Mouse (Mus musculus): ENCODE results near the gene Pde4dip. TPM values are rescaled to one million over a fixed set of nuclear protein-coding genes. Genes with fewer than 3 reads are reported as not detected.

The Pde4dip gene
- polyA plus RNA-seq, 1 experiment from 2014 or later, result 50.7 TPM

- Histone ChIP-seq H3K27me3 (no peaks in the 10 kb centered on the region), H3K9me3 (replicated peaks) (no peaks in the 10 kb centered on the region), H3K36me3 (no peaks in the 10 kb centered on the region), H3K9ac (no peak overlapping the region), H3K4me1 (no peaks in the 10 kb centered on the region), H3K27ac (no peak overlapping the region), H3K4me2 (replicated peaks) (no peak overlapping the region), H3K4me3 (no peak overlapping the region)
- ATAC-seq (ENCODE audit: low FRiP score), result no peak
- WGBS, result 94% methylated on average over 2 of the region's 2 CpGs
Observed at GRCm38 (mm10) chr3:97805559-97805958, 82.9 kb downstream of the Pde4dip start.

GRCm38 (mm10) chr3:97803675-97804074, 84.8 kb downstream of the Pde4dip start:
- Histone ChIP-seq H3K4me3 (no peak overlapping the region), H3K9me3 (replicated peaks) (no peaks in the 10 kb centered on the region), H3K4me1 (no peaks in the 10 kb centered on the region), H3K36me3 (no peaks in the 10 kb centered on the region), H3K27me3 (no peaks in the 10 kb centered on the region), H3K4me2 (replicated peaks) (no peak overlapping the region), H3K27ac (no peak overlapping the region), H3K9ac (no peak overlapping the region)
- WGBS, result 59% methylated on average over 3 of the region's 3 CpGs
- ATAC-seq (ENCODE audit: low FRiP score), result no peak

GRCm38 (mm10) chr3:97802927-97803326, 85.6 kb downstream of the Pde4dip start:
- Histone ChIP-seq H3K4me3 (no peak overlapping the region), H3K4me1 (no peaks in the 10 kb centered on the region), H3K27me3 (no peaks in the 10 kb centered on the region), H3K4me2 (replicated peaks) (no peak overlapping the region), H3K36me3 (no peaks in the 10 kb centered on the region), H3K27ac (no peak overlapping the region), H3K9me3 (replicated peaks) (no peaks in the 10 kb centered on the region), H3K9ac (no peak overlapping the region)
- 89% methylated on average over 2 of the region's 2 CpGs for WGBS
- ATAC-seq (ENCODE audit: low FRiP score), result no peak

- H3K27me3 ChIP-seq, result no peaks in the 10 kb centered on the region
- H3K27ac ChIP-seq, result no peak overlapping the region
- H3K4me3 ChIP-seq, result no peak overlapping the region
- no peak overlapping the region for H3K9ac ChIP-seq
- H3K36me3 ChIP-seq, result no peaks in the 10 kb centered on the region
- WGBS, result 75% methylated on average over 5 of the region's 5 CpGs
- no peaks in the 10 kb centered on the region for H3K9me3 ChIP-seq (replicated peaks)
- ATAC-seq (ENCODE audit: low FRiP score), result no peak
- no peaks in the 10 kb centered on the region for H3K4me1 ChIP-seq
- no peak overlapping the region for H3K4me2 ChIP-seq (replicated peaks)
Observed at GRCm38 (mm10) chr3:97802297-97802696, 86.2 kb downstream of the Pde4dip start.

- Histone ChIP-seq H3K4me3 (no peak overlapping the region), H3K4me1 (no peaks in the 10 kb centered on the region), H3K27me3 (no peaks in the 10 kb centered on the region), H3K9ac (no peak overlapping the region), H3K9me3 (replicated peaks) (no peaks in the 10 kb centered on the region), H3K36me3 (no peaks in the 10 kb centered on the region), H3K4me2 (replicated peaks) (no peak overlapping the region), H3K27ac (no peak overlapping the region)
- no peak for ATAC-seq (ENCODE audit: low FRiP score)
- 89% methylated on average over 3 of the region's 3 CpGs for WGBS
Observed at GRCm38 (mm10) chr3:97801178-97801699, 87.3 kb downstream of the Pde4dip start.

GRCm38 (mm10) chr3:97800657-97801056, 87.8 kb downstream of the Pde4dip start:
- H3K27ac ChIP-seq, result no peak overlapping the region
- no peaks in the 10 kb centered on the region for H3K36me3 ChIP-seq
- H3K4me2 ChIP-seq (replicated peaks), result no peak overlapping the region
- H3K4me3 ChIP-seq, result no peak overlapping the region
- no peak overlapping the region for H3K9ac ChIP-seq
- no peaks in the 10 kb centered on the region for H3K27me3 ChIP-seq
- 83% methylated on average over 5 of the region's 5 CpGs for WGBS
- ATAC-seq (ENCODE audit: low FRiP score), result no peak
- no peaks in the 10 kb centered on the region for H3K4me1 ChIP-seq
- H3K9me3 ChIP-seq (replicated peaks), result no peaks in the 10 kb centered on the region

- no peak overlapping the region for H3K4me2 ChIP-seq (replicated peaks)
- H3K9ac ChIP-seq, result no peak overlapping the region
- H3K4me3 ChIP-seq, result no peak overlapping the region
- H3K27me3 ChIP-seq, result no peaks in the 10 kb centered on the region
- H3K4me1 ChIP-seq, result no peaks in the 10 kb centered on the region
- 66% methylated on average over 3 of the region's 3 CpGs for WGBS
- H3K36me3 ChIP-seq, result no peaks in the 10 kb centered on the region
- H3K9me3 ChIP-seq (replicated peaks), result no peaks in the 10 kb centered on the region
- no peak overlapping the region for H3K27ac ChIP-seq
- no peak for ATAC-seq (ENCODE audit: low FRiP score)
Observed at GRCm38 (mm10) chr3:97800004-97800403, 88.5 kb downstream of the Pde4dip start.

- no peaks in the 10 kb centered on the region for H3K9me3 ChIP-seq (replicated peaks)
- no peak overlapping the region for H3K4me3 ChIP-seq
- WGBS, result 69% methylated on average over 3 of the region's 3 CpGs
- H3K27me3 ChIP-seq, result no peaks in the 10 kb centered on the region
- H3K27ac ChIP-seq, result no peak overlapping the region
- no peak overlapping the region for H3K9ac ChIP-seq
- no peaks in the 10 kb centered on the region for H3K36me3 ChIP-seq
- no peak for ATAC-seq (ENCODE audit: low FRiP score)
- no peak overlapping the region for H3K4me2 ChIP-seq (replicated peaks)
- no peaks in the 10 kb centered on the region for H3K4me1 ChIP-seq
Observed at GRCm38 (mm10) chr3:97799267-97799666, 89.2 kb downstream of the Pde4dip start.

- no peaks in the 10 kb centered on the region for H3K27me3 ChIP-seq
- 80% methylated on average over 6 of the region's 6 CpGs for WGBS
- no peak overlapping the region for H3K4me2 ChIP-seq (replicated peaks)
- H3K4me1 ChIP-seq, result no peaks in the 10 kb centered on the region
- H3K36me3 ChIP-seq, result no peaks in the 10 kb centered on the region
- no peak overlapping the region for H3K27ac ChIP-seq
- H3K9ac ChIP-seq, result no peak overlapping the region
- H3K4me3 ChIP-seq, result no peak overlapping the region
- no peaks in the 10 kb centered on the region for H3K9me3 ChIP-seq (replicated peaks)
- ATAC-seq (ENCODE audit: low FRiP score), result no peak
Observed at GRCm38 (mm10) chr3:97797371-97797770, 91.1 kb downstream of the Pde4dip start.

- no peaks in the 10 kb centered on the region for H3K27me3 ChIP-seq
- ATAC-seq (ENCODE audit: low FRiP score), result no peak
- H3K27ac ChIP-seq, result no peak overlapping the region
- no peak overlapping the region for H3K4me2 ChIP-seq (replicated peaks)
- 84% methylated on average over 8 of the region's 8 CpGs for WGBS
- no peak overlapping the region for H3K9ac ChIP-seq
- H3K9me3 ChIP-seq (replicated peaks), result peaks cover 4% of the 10 kb centered on the region; the same call in 1 of the 2 replicates
- H3K4me3 ChIP-seq, result no peak overlapping the region
- H3K36me3 ChIP-seq, result no peaks in the 10 kb centered on the region
- H3K4me1 ChIP-seq, result no peaks in the 10 kb centered on the region
Observed at GRCm38 (mm10) chr3:97793995-97794394, 94.5 kb downstream of the Pde4dip start.

- no peak overlapping the region for H3K9ac ChIP-seq
- 75% methylated on average over 1 of the region's 1 CpGs for WGBS
- no peak for ATAC-seq (ENCODE audit: low FRiP score)
- no peak overlapping the region for H3K4me2 ChIP-seq (replicated peaks)
- H3K9me3 ChIP-seq (replicated peaks), result peaks cover 4% of the 10 kb centered on the region; the same call in 1 of the 2 replicates
- H3K36me3 ChIP-seq, result no peaks in the 10 kb centered on the region
- no peaks in the 10 kb centered on the region for H3K4me1 ChIP-seq
- H3K4me3 ChIP-seq, result no peak overlapping the region
- H3K27me3 ChIP-seq, result no peaks in the 10 kb centered on the region
- no peak overlapping the region for H3K27ac ChIP-seq
Observed at GRCm38 (mm10) chr3:97790150-97790549, 98.4 kb downstream of the Pde4dip start.

GRCm38 (mm10) chr3:97789317-97789716, 99.2 kb downstream of the Pde4dip start:
- ATAC-seq (ENCODE audit: low FRiP score), result no peak
- Histone ChIP-seq H3K4me2 (replicated peaks) (no peak overlapping the region), H3K4me1 (no peaks in the 10 kb centered on the region), H3K9ac (no peak overlapping the region), H3K27ac (no peak overlapping the region), H3K27me3 (no peaks in the 10 kb centered on the region), H3K9me3 (replicated peaks) (peaks cover 4% of the 10 kb centered on the region; the same call in 1 of the 2 replicates), H3K4me3 (no peak overlapping the region), H3K36me3 (no peaks in the 10 kb centered on the region)

- Histone ChIP-seq H3K4me3 (no peak overlapping the region), H3K9ac (no peak overlapping the region), H3K4me2 (replicated peaks) (no peak overlapping the region), H3K27ac (no peak overlapping the region), H3K27me3 (no peaks in the 10 kb centered on the region), H3K4me1 (no peaks in the 10 kb centered on the region), H3K9me3 (replicated peaks) (no peaks in the 10 kb centered on the region), H3K36me3 (no peaks in the 10 kb centered on the region)
- 46% methylated on average over 4 of the region's 4 CpGs for WGBS
- ATAC-seq (ENCODE audit: low FRiP score), result no peak
Observed at GRCm38 (mm10) chr3:97776195-97776594, 112.3 kb downstream of the Pde4dip start.

Measured in hindbrain, embryonic 12.5 days (tissue).